Mouse (Mus musculus) liver, postnatal 0 days (tissue): ENCODE measurements at regions not wholly inside any gene's neighbourhood (a gene's known extent, or its start where the extent isn't known, plus 50 kb on each side); places are given as distances from the start of the nearest gene placed in this dataset.

Experiments used
- ATAC-seq: fragments of 200-750 bp; cut with Nextera tagmentation; 2 replicates; pipeline ENCODE4 v1.8.0; 2017; ENCODE audit warnings: mild to moderate bottlenecking, moderate library complexity
- DNase-seq: peaks from one replicate; pipeline ENCODE4 v3.0.0-alpha.2; 2016
- H3K27ac ChIP-seq: fragments of 300-500 bp; sonication (generic); 2 replicates; pipeline ENCODE4 v1.5.1; 2014; ENCODE audit warnings: antibody characterized with exemption, moderate library complexity, mild to moderate bottlenecking, low read depth
- H3K27me3 ChIP-seq: fragments of 300-500 bp; sonication (generic); 2 replicates; pipeline ENCODE4 v1.6.1; 2014; ENCODE audit warnings: low read length, control low read depth, mixed read lengths; ENCODE audit not compliant: insufficient read depth
- H3K36me3 ChIP-seq: fragments of 300-500 bp; sonication (generic); replicated peaks from 2 replicates; pipeline ENCODE4 v1.6.1; 2014; ENCODE audit warnings: mild to moderate bottlenecking, control low read depth, low read length, moderate library complexity, mixed read lengths; ENCODE audit not compliant: insufficient read depth
- H3K4me1 ChIP-seq: fragments of 300-500 bp; sonication (generic); 2 replicates; pipeline ENCODE4 v1.6.1; 2014; ENCODE audit warnings: antibody characterized with exemption, mild to moderate bottlenecking, control low read depth; ENCODE audit not compliant: insufficient read depth
- H3K4me2 ChIP-seq: fragments of 300-500 bp; sonication (generic); 2 replicates; pipeline ENCODE4 v1.6.1; 2014; ENCODE audit warnings: low read depth, mild to moderate bottlenecking, low read length, moderate library complexity, mixed read lengths
- H3K4me3 ChIP-seq: fragments of 300-500 bp; sonication (generic); 2 replicates; pipeline ENCODE4 v1.5.1; 2014; ENCODE audit warnings: low read depth, low read length
- H3K9ac ChIP-seq: fragments of 300-500 bp; sonication (generic); replicated peaks from 2 replicates; pipeline ENCODE4 v1.6.1; 2014; ENCODE audit warnings: mild to moderate bottlenecking, moderate library complexity
- H3K9me3 ChIP-seq: fragments of 300-500 bp; sonication (generic); 2 replicates; pipeline ENCODE4 v1.6.1; 2016; ENCODE audit warnings: mild to moderate bottlenecking, control low read depth, low read length, mixed read lengths
- CTCF ChIP-seq: sonication (generic); IDR thresholded peaks from 2 replicates; pipeline ENCODE4 v1.5.1; 2016; ENCODE audit warnings: antibody characterized with exemption, low read depth
- EP300 ChIP-seq: IDR thresholded peaks from 2 replicates; pipeline ENCODE4 v1.6.1; 2016; ENCODE audit warnings: antibody characterized with exemption, low read depth, mild to moderate bottlenecking
- WGBS: fragments of 180-500 bp; shearing (Covaris S2); extraction: QIAGEN DNeasy Blood & Tissue Kit; methylation state at CpG from one replicate; pipeline ENCODE4 v1.1.7; 2014; ENCODE audit not compliant: insufficient replicate concordance; 5-methylcytosine and 5-hydroxymethylcytosine counted together

- 64% methylated on average over 12 of the region's 12 CpGs for WGBS
- peak overlapping the region; percentile 24; the same call in 1 of the 2 replicates for H3K27ac ChIP-seq
- no peaks in the 10 kb centered on the region for H3K9me3 ChIP-seq
- no peaks in the 10 kb centered on the region for H3K4me1 ChIP-seq
- no peaks in the 10 kb centered on the region for H3K27me3 ChIP-seq
- ATAC-seq (peak; percentile 57), DNase-seq (peak; percentile 56)
- no peak overlapping the region for H3K4me3 ChIP-seq
- no peaks in the 10 kb centered on the region for H3K36me3 ChIP-seq
- H3K9ac ChIP-seq: no peak overlapping the region
- TF ChIP-seq CTCF (no peak), EP300 (no peak)
- no peak overlapping the region for H3K4me2 ChIP-seq
These were observed 200.6 kb upstream of the Tgfbr2 start for GRCm38 (mm10) chr9:116375658-116376357.

DNA sequence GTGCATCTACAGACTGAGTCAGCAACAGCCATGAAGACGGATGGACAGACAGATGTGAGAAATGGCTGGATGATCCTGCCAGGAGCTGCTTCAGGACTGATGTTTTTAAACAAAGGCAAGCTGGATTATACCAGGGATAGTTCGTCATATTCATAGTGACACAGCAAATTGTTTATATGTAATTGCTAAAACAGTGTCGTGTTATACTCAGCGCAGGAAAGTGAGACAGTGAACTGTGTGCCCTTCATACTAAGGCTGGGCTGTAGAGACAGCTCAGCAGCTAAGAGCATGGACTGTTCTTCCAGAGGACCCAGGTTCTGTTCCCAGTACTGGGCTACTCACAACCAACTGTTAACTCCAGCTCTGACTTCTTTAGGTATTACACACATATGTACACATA is 199.2 kb upstream of the Tgfbr2 start:
- TF ChIP-seq EP300 (no peak), CTCF (no peak)
- Histone ChIP-seq H3K9me3 (no peaks in the 10 kb centered on the region), H3K27me3 (no peaks in the 10 kb centered on the region), H3K36me3 (no peaks in the 10 kb centered on the region), H3K4me2 (no peak overlapping the region), H3K4me1 (no peaks in the 10 kb centered on the region), H3K27ac (no peak overlapping the region), H3K4me3 (no peak overlapping the region), H3K9ac (no peak overlapping the region)
- WGBS: 65% methylated on average over 4 of the region's 4 CpGs
- DNase-seq: no peak
- ATAC-seq: no peak

- Histone ChIP-seq H3K4me2 (no peak overlapping the region), H3K4me1 (0 out of 2 replicates have a peak, but pooled peaks cover 3% of the 10 kb centered on the region), H3K36me3 (no peaks in the 10 kb centered on the region), H3K4me3 (no peak overlapping the region), H3K9ac (no peak overlapping the region), H3K9me3 (no peaks in the 10 kb centered on the region), H3K27ac (no peak overlapping the region), H3K27me3 (no peaks in the 10 kb centered on the region)
- ATAC-seq: no peak
- no peak for DNase-seq
- TF ChIP-seq CTCF: no peak
- no peak for TF ChIP-seq EP300
- 65% methylated on average over 3 of the region's 3 CpGs for WGBS
These were observed 198.2 kb upstream of the Tgfbr2 start for GRCm38 (mm10) chr9:116373396-116373795.

DNA sequence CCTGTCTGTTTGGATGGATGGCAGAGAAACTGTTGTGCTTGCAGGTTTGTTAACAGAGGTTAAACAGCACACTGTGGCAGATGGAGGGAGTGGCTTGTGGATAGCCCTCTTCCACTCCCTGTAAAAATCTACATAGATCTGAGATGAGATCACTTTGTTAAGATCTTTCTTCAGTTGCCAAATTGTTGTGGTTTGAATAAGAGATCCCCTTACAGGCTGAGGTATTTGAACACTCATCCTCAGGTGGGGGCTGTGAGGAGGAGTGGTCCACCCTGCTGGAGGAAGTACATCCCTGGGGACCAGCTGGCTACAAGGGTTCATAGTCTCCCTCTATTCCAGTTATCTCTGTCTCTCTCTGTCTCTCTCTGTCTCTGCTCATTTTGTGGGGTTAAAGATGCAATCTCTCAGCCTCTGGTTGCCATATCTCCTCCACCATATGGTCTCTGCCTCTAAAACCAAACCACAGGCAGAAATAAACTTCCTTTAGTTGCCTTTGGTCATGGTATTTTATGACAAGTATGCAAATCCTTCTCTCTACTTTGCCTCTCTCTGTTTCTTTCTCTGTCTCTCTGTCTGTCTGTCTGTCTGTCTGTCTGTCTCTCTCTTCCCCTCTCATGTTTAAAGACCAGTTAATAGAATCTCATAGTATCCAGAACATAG is 194.0 kb upstream of the Tgfbr2 start:
- no peak overlapping the region for H3K9ac ChIP-seq
- no peaks in the 10 kb centered on the region for H3K9me3 ChIP-seq
- ATAC-seq (no peak), DNase-seq (no peak)
- no peaks in the 10 kb centered on the region for H3K27me3 ChIP-seq
- H3K4me2 ChIP-seq: no peak overlapping the region
- TF ChIP-seq CTCF (no peak), EP300 (no peak)
- H3K4me1 ChIP-seq: peaks cover 6% of the 10 kb centered on the region
- no peaks in the 10 kb centered on the region for H3K36me3 ChIP-seq
- no peak overlapping the region for H3K4me3 ChIP-seq
- no peak overlapping the region for H3K27ac ChIP-seq

- H3K9ac ChIP-seq: no peak overlapping the region
- no peak overlapping the region for H3K4me2 ChIP-seq
- WGBS: 88% methylated on average over 7 of the region's 7 CpGs
- DNase-seq: no peak
- no peaks in the 10 kb centered on the region for H3K27me3 ChIP-seq
- H3K4me1 ChIP-seq: peaks cover 6% of the 10 kb centered on the region
- H3K36me3 ChIP-seq: no peaks in the 10 kb centered on the region
- no peaks in the 10 kb centered on the region for H3K9me3 ChIP-seq
- H3K4me3 ChIP-seq: no peak overlapping the region
- ATAC-seq: no peak
- TF ChIP-seq EP300 (no peak), CTCF (no peak)
- no peak overlapping the region for H3K27ac ChIP-seq
These were observed 191.6 kb upstream of the Tgfbr2 start for GRCm38 (mm10) chr9:116366713-116367112.

GRCm38 (mm10) chr9:116366193-116366592 is 191.0 kb upstream of the Tgfbr2 start:
- 31% methylated on average over 9 of the region's 9 CpGs for WGBS
- peak overlapping the region; percentile 38 for H3K4me2 ChIP-seq
- H3K4me1 ChIP-seq: peaks cover 6% of the 10 kb centered on the region
- ATAC-seq (peak; percentile 70), DNase-seq (peak; percentile 54)
- H3K9me3 ChIP-seq: no peaks in the 10 kb centered on the region
- no peak overlapping the region for H3K9ac ChIP-seq
- TF ChIP-seq EP300: peak; percentile 65
- TF ChIP-seq CTCF: no peak
- H3K36me3 ChIP-seq: no peaks in the 10 kb centered on the region
- H3K27me3 ChIP-seq: no peaks in the 10 kb centered on the region
- H3K27ac ChIP-seq: peak overlapping the region; percentile 71
- no peak overlapping the region for H3K4me3 ChIP-seq
